Mouse (Mus musculus): ENCODE measurements around the gene Scly. TPM values are rescaled to one million over a fixed set of nuclear protein-coding genes. Genes with fewer than 3 reads are reported as not detected.

Gene Scly
- total RNA-seq (2014; rRNA removed; ENCODE audit: low replicate concordance): 14.0 and 18.5 TPM in 2 replicates
- 9.6 and 10.0 TPM in 2 replicates for polyA plus RNA-seq (2015; fragmentation: Nextera tagmentation; extraction: Ambion mirVana)

GRCm38 (mm10) chr1:91297799-91298744, at the start of gene Scly:
Gene Scly (plus strand): TSS chr1:91298338.
- peaks cover 12% of the 10 kb centered on the region for H3K36me3 ChIP-seq (replicated peaks; ENCODE audit: control insufficient read depth, insufficient read depth, low read length)
- ATAC-seq (ENCODE audit: insufficient read depth, low read depth): peak; percentile 99
- under 1% methylated on average over 64 of the region's 65 CpGs for WGBS
- H3K4me1 ChIP-seq (ENCODE audit: control insufficient read depth, insufficient read depth): peaks cover 8% of the 10 kb centered on the region
- peak within 1 kb of the TSS; percentile 41 for H3K27ac ChIP-seq (ENCODE audit: low read depth)
- TF ChIP-seq EP300 (IDR thresholded peaks at IDR 0.05; ENCODE audit: low read depth): no peak
- no peak for TF ChIP-seq CTCF (IDR thresholded peaks at IDR 0.05; ENCODE audit: low read depth)
- H3K9me3 ChIP-seq (replicated peaks; ENCODE audit: control insufficient read depth, low read length): no peaks in the 10 kb centered on the region
- H3K9ac ChIP-seq (replicated peaks; ENCODE audit: low read depth, low read length): peak within 1 kb of the TSS; percentile 70
- H3K4me3 ChIP-seq (ENCODE audit: low read depth, low read length): peak within 1 kb of the TSS; percentile 90
- H3K27me3 ChIP-seq (ENCODE audit: control insufficient read depth, insufficient read depth, low read length): no peaks in the 10 kb centered on the region
- peak within 1 kb of the TSS; percentile 91 for H3K4me2 ChIP-seq (ENCODE audit: low read depth, low read length)
- peak; percentile 89 for DNase-seq (ENCODE audit: low spot score)

- H3K27ac ChIP-seq (ENCODE audit: low read depth): no peak overlapping the region
- H3K4me3 ChIP-seq (ENCODE audit: low read depth, low read length): no peak overlapping the region
- H3K9ac ChIP-seq (replicated peaks; ENCODE audit: low read depth, low read length): no peak overlapping the region
- H3K36me3 ChIP-seq (replicated peaks; ENCODE audit: control insufficient read depth, insufficient read depth, low read length): 0 out of 2 replicates have a peak, but pooled peaks cover under 1% of the 10 kb centered on the region
- H3K9me3 ChIP-seq (replicated peaks; ENCODE audit: control insufficient read depth, low read length): no peaks in the 10 kb centered on the region
- DNase-seq (ENCODE audit: low spot score) (no peak), ATAC-seq (ENCODE audit: insufficient read depth, low read depth) (no peak)
- H3K27me3 ChIP-seq (ENCODE audit: control insufficient read depth, insufficient read depth, low read length): no peaks in the 10 kb centered on the region
- 37% methylated on average over 4 of the region's 4 CpGs for WGBS
- peak overlapping the region; percentile 83; the same call in 1 of the 2 replicates for H3K4me2 ChIP-seq (ENCODE audit: low read depth, low read length)
- TF ChIP-seq EP300 (IDR thresholded peaks at IDR 0.05; ENCODE audit: low read depth): no peak
- no peak for TF ChIP-seq CTCF (IDR thresholded peaks at IDR 0.05; ENCODE audit: low read depth)
- H3K4me1 ChIP-seq (ENCODE audit: control insufficient read depth, insufficient read depth): peaks cover 13% of the 10 kb centered on the region
Measured at GRCm38 (mm10) chr1:91248970-91249369, 49.2 kb upstream of the Scly start.

- no peaks in the 10 kb centered on the region for H3K27me3 ChIP-seq (ENCODE audit: control insufficient read depth, insufficient read depth, low read length)
- peak within 1 kb of the TSS; percentile 98 for H3K4me3 ChIP-seq (ENCODE audit: low read depth, low read length)
- H3K27ac ChIP-seq (ENCODE audit: low read depth): peak within 1 kb of the TSS; percentile 83
- 0 out of 2 replicates have a peak, but pooled peaks cover 8% of the 10 kb centered on the region for H3K36me3 ChIP-seq (replicated peaks; ENCODE audit: control insufficient read depth, insufficient read depth, low read length)
- DNase-seq (ENCODE audit: low spot score) (peak; percentile 98), ATAC-seq (ENCODE audit: insufficient read depth, low read depth) (peak; percentile 99)
- H3K4me2 ChIP-seq (ENCODE audit: low read depth, low read length): peak within 1 kb of the TSS; percentile 95
- peak within 1 kb of the TSS; percentile 98 for H3K9ac ChIP-seq (replicated peaks; ENCODE audit: low read depth, low read length)
- TF ChIP-seq EP300 (IDR thresholded peaks at IDR 0.05; ENCODE audit: low read depth) (peak; percentile 83), CTCF (IDR thresholded peaks at IDR 0.05; ENCODE audit: low read depth) (peak; percentile 42)
- WGBS: under 1% methylated on average over 43 of the region's 43 CpGs
- H3K4me1 ChIP-seq (ENCODE audit: control insufficient read depth, insufficient read depth): peaks cover 13% of the 10 kb centered on the region
- no peaks in the 10 kb centered on the region for H3K9me3 ChIP-seq (replicated peaks; ENCODE audit: control insufficient read depth, low read length)
Measured at GRCm38 (mm10) chr1:91249564-91250414, 48.3 kb upstream of the Scly start, which contains the start of gene Ube2f. Gene Ube2f (plus strand): TSS chr1:91250304.

- Histone ChIP-seq H3K4me2 (ENCODE audit: low read depth, low read length) (peak overlapping the region; percentile 95), H3K4me1 (ENCODE audit: control insufficient read depth, insufficient read depth) (peaks cover 13% of the 10 kb centered on the region), H3K9ac (replicated peaks; ENCODE audit: low read depth, low read length) (peak overlapping the region; percentile 98), H3K27me3 (ENCODE audit: control insufficient read depth, insufficient read depth, low read length) (no peaks in the 10 kb centered on the region), H3K9me3 (replicated peaks; ENCODE audit: control insufficient read depth, low read length) (no peaks in the 10 kb centered on the region), H3K27ac (ENCODE audit: low read depth) (peak overlapping the region; percentile 83), H3K36me3 (replicated peaks; ENCODE audit: control insufficient read depth, insufficient read depth, low read length) (0 out of 2 replicates have a peak, but pooled peaks cover 8% of the 10 kb centered on the region), H3K4me3 (ENCODE audit: low read depth, low read length) (peak overlapping the region; percentile 98)
- no peak; the same call in 1 of the 2 replicates for TF ChIP-seq EP300 (IDR thresholded peaks at IDR 0.05; ENCODE audit: low read depth)
- TF ChIP-seq CTCF (IDR thresholded peaks at IDR 0.05; ENCODE audit: low read depth): no peak
- ATAC-seq (ENCODE audit: insufficient read depth, low read depth) (peak; percentile 48), DNase-seq (ENCODE audit: low spot score) (no peak)
- under 1% methylated on average over 67 of the region's 70 CpGs for WGBS
Measured at GRCm38 (mm10) chr1:91250415-91251147, 47.6 kb upstream of the Scly start.

All from heart, postnatal 0 days (tissue).